Mouse (Mus musculus) MEL (cell line): Measurements from ENCODE around the gene Mamstr.

Source experiments
- CTCF ChIP-seq, 3 experiments: IDR thresholded peaks in 2 of 3; conservative IDR thresholded peaks in 1 of 3; 2 replicates each; pipeline ENCODE4 v1.5.1; 2011 to 2012; ENCODE audit warnings: low read length in 3 of 3, low read depth in 2 of 3, mild to moderate bottlenecking in 2 of 3, improper control_type of control experiment in 1 of 3, inconsistent platforms in 1 of 3, mixed read lengths in 1 of 3, moderate library complexity in 1 of 3; ENCODE audit not compliant: control insufficient read depth in 1 of 3, insufficient read depth in 1 of 3, poor library complexity in 1 of 3, severe bottlenecking in 1 of 3
- MXI1 ChIP-seq: IDR thresholded peaks from 2 replicates; pipeline ENCODE4 v1.6.1; 2011; ENCODE audit warnings: mild to moderate bottlenecking, low read depth, low read length, improper control_type of control experiment
- NRF1 ChIP-seq: IDR thresholded peaks from 2 replicates; pipeline ENCODE4 v1.6.1; 2014; ENCODE audit warnings: low read depth, mild to moderate bottlenecking, inconsistent platforms, low read length, improper control_type of control experiment, moderate library complexity; ENCODE audit not compliant: poor library complexity, insufficient read depth, severe bottlenecking
- RCOR1 ChIP-seq: IDR thresholded peaks from 2 replicates; pipeline ENCODE4 v1.6.1; 2012; ENCODE audit warnings: low read depth, mild to moderate bottlenecking, inconsistent platforms, low read length, improper control_type of control experiment

- TF ChIP-seq NRF1: no peak
- no peak for TF ChIP-seq MXI1
- TF ChIP-seq RCOR1: no peak
- no peak for TF ChIP-seq CTCF (IDR thresholded peaks at IDR 0.05 in 2 of 3, conservative IDR thresholded peaks at IDR 0.05 in 1 of 3; ENCODE audit: control insufficient read depth in 1 of 3, insufficient read depth in 1 of 3, low read depth in 2 of 3, low read length in 3 of 3, poor library complexity in 1 of 3, severe bottlenecking in 1 of 3)
Measured at GRCm38 (mm10) chr7:45591880-45592279, 47.9 kb upstream of the Mamstr start.
